Mouse (Mus musculus) B cell, adult (primary cell): ENCODE data around the gene 4930512M02Rik. TPM values are rescaled to one million over a fixed set of nuclear protein-coding genes. Genes with fewer than 3 reads are reported as not detected.

Experiments
- total RNA-seq: library from RNA; stranded (reverse); gene quantifications from 4 replicates; pipeline ENCODE4 v1.2.4, GENCODE M21; 2023; ENCODE audit not compliant: inconsistent age

The 4930512M02Rik gene
- total RNA-seq, result not detected in 4 replicates

GRCm38 (mm10) chr11:11627735-11628134 is at the start of gene 4930512M02Rik:
Gene 4930512M02Rik, minus strand, starts transcription at chr11:11627835.

Other genes starting within 250 kb of the 4930512M02Rik start
- gene Spata48, start 165.7 kb downstream of the 4930512M02Rik start, total RNA-seq, result 3.6 to 7.0 TPM (median 4.9 TPM) in 4 replicates
- 1.3 to 2.2 TPM (median 1.5 TPM) in 4 replicates for gene Zpbp, start 165.4 kb downstream of the 4930512M02Rik start, total RNA-seq
- gene Ikzf1, start 57.2 kb upstream of the 4930512M02Rik start, total RNA-seq, result 342 to 360 TPM (median 350 TPM) in 4 replicates
- 3.6 to 6.0 TPM (median 4.7 TPM) in 4 replicates for gene Fignl1, start 181.1 kb upstream of the 4930512M02Rik start, total RNA-seq